Mouse (Mus musculus): Measurements from ENCODE around the gene Dclk3.

- TF ChIP-seq CTCF (IDR thresholded peaks at IDR 0.05; ENCODE audit: borderline replicate concordance, insufficient read depth, low read depth, low read length) = no peak
- TF ChIP-seq POLR2A (IDR thresholded peaks at IDR 0.05; ENCODE audit: borderline replicate concordance, insufficient read depth, low read length) = no peak
Measured at GRCm38 (mm10) chr9:111408427-111408826, 30.5 kb upstream of the Dclk3 start.
